Mouse (Mus musculus): ENCODE results near the gene Tomm22.

DNA sequence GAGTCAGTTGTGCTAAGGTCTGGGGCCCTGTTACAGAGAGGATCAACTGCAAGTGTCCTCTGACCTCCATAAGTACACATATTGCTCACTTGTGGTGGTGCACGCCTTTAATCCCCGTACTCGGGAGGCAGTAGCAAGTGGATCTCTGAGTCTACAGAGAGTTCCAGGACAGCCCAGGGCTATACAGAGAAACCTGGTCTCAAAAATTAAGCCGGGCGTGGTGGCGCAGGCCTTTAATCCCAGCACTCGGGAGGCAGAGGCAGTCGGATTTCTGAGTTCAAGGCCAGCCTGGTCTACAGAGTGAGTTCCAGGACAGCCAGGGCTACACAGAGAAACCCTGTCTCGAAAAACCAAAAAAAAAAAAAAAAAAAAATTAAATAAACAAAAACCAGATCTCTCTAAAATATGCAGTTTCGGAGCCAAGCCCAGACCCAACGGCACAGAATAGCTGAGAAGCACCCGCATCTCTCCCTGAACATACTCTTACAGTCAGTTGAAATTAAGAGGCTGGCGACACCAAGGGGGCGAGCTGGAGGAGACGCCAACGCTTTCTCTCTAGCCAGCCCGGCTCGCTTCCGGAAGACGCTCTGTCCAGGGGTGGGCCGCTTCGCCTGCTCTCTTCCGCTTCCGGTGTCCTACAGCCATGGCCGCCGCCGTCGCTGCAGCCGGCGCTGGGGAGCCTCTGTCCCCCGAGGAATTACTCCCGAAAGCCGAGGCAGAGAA lies at the start of gene Tomm22:
- 0 out of 2 replicates have a peak, but pooled peaks have one; percentile 59 for TF ChIP-seq CTCF (IDR thresholded peaks at IDR 0.05; ENCODE audit: borderline replicate concordance, control insufficient read depth, extremely low read depth, insufficient read depth, low read length, poor library complexity)
- peak; percentile 68; the same call in 1 of the 2 replicates for TF ChIP-seq POLR2A (IDR thresholded peaks at IDR 0.05; ENCODE audit: control insufficient read depth, extremely low read depth, insufficient read depth, low read length, poor library complexity)
